Mouse (Mus musculus) kidney, adult 11 months (tissue): ENCODE measurements around the gene Racgap1.

Experiments used
- DNase-seq: peaks from one replicate; pipeline ENCODE4 v3.0.0; 2022

Racgap1 gene

GRCm38 (mm10) chr15:99589704-99590103 lies 61.8 kb downstream of the Racgap1 start:
- DNase-seq = no peak

DNA sequence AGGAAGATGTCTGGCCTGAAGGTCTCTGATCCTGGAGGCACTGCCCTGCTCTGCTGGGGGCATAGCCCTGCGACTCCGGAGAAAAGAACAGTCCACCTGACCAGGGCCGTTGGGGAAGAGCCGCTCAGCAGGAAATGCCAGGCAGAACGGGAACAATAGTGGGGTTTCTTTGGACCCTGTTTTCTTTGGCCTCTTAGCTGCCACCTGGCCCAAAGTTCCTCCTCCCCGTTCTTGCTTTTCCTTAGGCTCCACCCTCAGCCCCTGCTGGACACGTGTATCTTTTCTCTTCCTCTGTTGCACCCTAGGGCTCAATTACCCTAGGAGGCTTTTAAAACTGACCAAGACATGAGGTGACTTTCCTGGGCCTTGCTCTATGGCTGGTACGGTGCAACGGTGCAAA lies 62.2 kb downstream of the Racgap1 start:
- no peak for DNase-seq

- DNase-seq = no peak
Observed at GRCm38 (mm10) chr15:99586525-99586924, 64.9 kb downstream of the Racgap1 start.

GRCm38 (mm10) chr15:99585741-99586140 lies 65.7 kb downstream of the Racgap1 start:
- no peak for DNase-seq

DNA sequence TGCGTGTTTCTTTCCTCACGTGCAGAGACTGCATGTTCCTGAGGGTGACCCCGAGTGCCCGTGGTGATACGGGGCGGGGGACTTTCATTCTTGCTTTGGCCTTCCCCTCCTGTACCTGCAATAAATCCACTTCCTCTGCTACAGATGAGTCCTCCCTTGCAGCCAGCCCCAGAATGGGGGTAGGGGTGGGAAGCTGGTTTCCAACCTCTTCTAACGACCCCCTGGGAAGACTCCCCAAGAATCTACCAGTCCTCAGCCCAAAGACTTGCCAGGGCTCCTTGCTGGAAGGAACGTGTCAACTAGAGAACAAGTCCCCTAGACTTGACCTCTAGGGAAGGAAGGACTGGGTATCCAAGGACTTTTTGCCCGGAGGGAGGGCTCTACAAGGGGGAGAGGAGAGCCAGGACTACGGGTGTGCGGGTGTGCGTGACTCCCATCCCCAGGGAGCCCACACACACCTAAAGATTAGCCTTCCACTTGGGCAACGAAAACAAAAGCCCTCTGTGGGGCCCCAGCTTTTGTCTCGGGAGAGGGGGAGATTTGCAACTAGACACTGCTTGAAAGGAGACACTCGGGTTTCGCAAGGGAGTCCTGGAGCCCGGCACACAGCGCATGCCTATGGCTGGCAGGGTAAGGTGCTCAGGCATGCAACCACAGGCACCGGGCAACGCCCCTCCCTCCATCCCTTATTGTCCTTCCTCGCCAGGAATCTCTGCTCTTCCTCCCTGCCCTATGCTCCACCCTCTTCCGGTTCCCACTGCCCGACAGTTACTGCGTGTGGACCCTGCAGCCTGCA lies 66.9 kb downstream of the Racgap1 start:
- no peak for DNase-seq

GRCm38 (mm10) chr15:99583463-99584344 lies 67.8 kb downstream of the Racgap1 start:
- DNase-seq = peak; percentile 36

- peak; percentile 32 for DNase-seq
Observed at GRCm38 (mm10) chr15:99578802-99579485, 72.5 kb downstream of the Racgap1 start, which contains the start of gene Aqp2. Gene Aqp2, plus strand, starts transcription at chr15:99579055.
